Mouse (Mus musculus) lung, postnatal 4 days (tissue): Measurements from ENCODE around the gene Slc6a20b.
"Not testable (repeated sequence)": the region's sequence is repeated elsewhere in the genome, so short reads cannot be mapped to it uniquely, and the experiment has no call there.

Experiments used
- DNase-seq, 2 experiments: peaks; one replicate each; pipeline ENCODE4 v3.0.0; 2021

Gene Slc6a20b

GRCm38 (mm10) chr9:123632281-123632680, at the start of gene Slc6a20b:
Slc6a20b (minus strand) TSS chr9:123632565.
- no peak for DNase-seq

- no peak for DNase-seq
Observed at GRCm38 (mm10) chr9:123679198-123679597, 46.8 kb upstream of the Slc6a20b start.

GRCm38 (mm10) chr9:123678327-123679105, 46.2 kb upstream of the Slc6a20b start, which contains the start of the genes Ccr9 and Slc6a20a:
Ccr9 (plus strand) TSS chr9:123678439.
Slc6a20a (minus strand) TSS chr9:123678885.
- peak; percentile 9 to 25 for DNase-seq

GRCm38 (mm10) chr9:123665645-123666044, 33.3 kb upstream of the Slc6a20b start:
- DNase-seq: peak in 1 of 2 experiments; percentile 48

GRCm38 (mm10) chr9:123659986-123660676, 27.8 kb upstream of the Slc6a20b start:
- not testable (repeated sequence) for DNase-seq

- DNase-seq: no peak
Observed at GRCm38 (mm10) chr9:123658981-123659380, 26.6 kb upstream of the Slc6a20b start.

GRCm38 (mm10) chr9:123657457-123657856, 25.1 kb upstream of the Slc6a20b start:
- DNase-seq: no peak

GRCm38 (mm10) chr9:123651369-123651768, 19.0 kb upstream of the Slc6a20b start:
- DNase-seq: no peak

- DNase-seq: no peak
Observed at GRCm38 (mm10) chr9:123649785-123650511, 17.6 kb upstream of the Slc6a20b start.

- no peak for DNase-seq
Observed at GRCm38 (mm10) chr9:123640106-123640505, 7.7 kb upstream of the Slc6a20b start.

GRCm38 (mm10) chr9:123638668-123639089, 6.3 kb upstream of the Slc6a20b start:
- peak in 1 of 2 experiments; percentile 9 for DNase-seq

- DNase-seq: no peak
Observed at GRCm38 (mm10) chr9:123638231-123638630, 5.9 kb upstream of the Slc6a20b start.

GRCm38 (mm10) chr9:123636771-123637170, 4.4 kb upstream of the Slc6a20b start:
- DNase-seq: no peak

- DNase-seq: no peak
Observed at GRCm38 (mm10) chr9:123632993-123633392, 628 bp upstream of the Slc6a20b start.

GRCm38 (mm10) chr9:123631666-123632065, 699 bp downstream of the Slc6a20b start:
- no peak for DNase-seq

GRCm38 (mm10) chr9:123625821-123626220, 6.5 kb downstream of the Slc6a20b start:
- no peak for DNase-seq

- DNase-seq: no peak
Observed at GRCm38 (mm10) chr9:123624741-123625140, 7.6 kb downstream of the Slc6a20b start.

- no peak for DNase-seq
Observed at GRCm38 (mm10) chr9:123620311-123621098, 11.9 kb downstream of the Slc6a20b start.

- DNase-seq: no peak
Observed at GRCm38 (mm10) chr9:123601529-123601928, 30.8 kb downstream of the Slc6a20b start.

- DNase-seq: no peak
Observed at GRCm38 (mm10) chr9:123597376-123597775, 35.0 kb downstream of the Slc6a20b start.

GRCm38 (mm10) chr9:123596910-123597309, 35.5 kb downstream of the Slc6a20b start:
- no peak for DNase-seq

GRCm38 (mm10) chr9:123595194-123595593, 37.2 kb downstream of the Slc6a20b start:
- DNase-seq: no peak
